Mouse (Mus musculus) gastrocnemius, postnatal 36 days (tissue): Measurements from ENCODE around the gene Smad1. TPM values are rescaled to one million over a fixed set of nuclear protein-coding genes. Genes with fewer than 3 reads are reported as not detected.

Experiments
- DNase-seq, 2 experiments: peaks; one replicate each; pipeline ENCODE4 v3.0.0; 2022
- intact Hi-C: fragments of 180-260 bp; cut with DNase I; formaldehyde crosslinking; loops from one replicate; pipeline ENCODE4 v1.15.1; 2025
- total RNA-seq, 2 experiments: library from RNA; stranded (reverse); gene quantifications; 2 replicates each; pipeline ENCODE4 v1.2.3; 2021

Smad1 gene
- total RNA-seq, 2 experiments from 2014 or later: 8.8 to 10.4 TPM

DNA sequence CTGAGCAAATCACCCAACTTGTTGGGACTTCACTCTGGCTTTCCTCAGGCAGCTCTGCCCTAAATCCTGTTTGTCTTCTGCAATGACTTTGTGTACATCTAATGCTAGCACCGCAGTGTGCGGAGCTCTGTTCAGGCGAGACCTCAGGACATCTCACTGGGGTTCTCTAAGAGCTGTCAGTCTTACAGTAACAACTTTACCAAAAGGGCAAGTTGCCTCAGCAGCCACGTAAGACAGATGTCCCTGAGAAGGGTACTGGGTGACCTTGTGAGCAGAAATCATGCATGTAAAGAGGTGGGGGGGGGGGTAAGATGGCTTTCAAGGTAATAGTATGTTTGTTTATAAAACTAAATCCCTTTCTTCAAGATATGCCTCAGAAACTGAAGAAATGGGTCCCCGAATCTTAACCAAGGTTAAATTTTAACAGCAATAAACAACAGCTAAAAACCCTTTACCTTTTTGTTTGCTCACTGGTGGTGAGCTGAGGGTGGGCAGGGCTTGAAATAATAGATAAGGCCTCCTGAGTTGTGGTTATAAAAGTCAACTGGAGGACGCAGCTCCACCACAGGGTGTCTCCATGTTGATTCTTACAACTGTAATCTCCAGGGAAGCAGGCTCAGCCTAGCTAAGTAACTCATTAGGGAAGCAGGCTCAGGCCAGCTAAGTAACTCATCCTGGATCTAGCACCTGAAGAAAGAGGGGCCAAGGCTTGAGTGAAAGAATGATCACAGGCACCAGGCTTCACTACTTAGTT, 38.4 kb downstream of the Smad1 start:
- intact Hi-C loops: no loop called here
- DNase-seq: no peak

DNA sequence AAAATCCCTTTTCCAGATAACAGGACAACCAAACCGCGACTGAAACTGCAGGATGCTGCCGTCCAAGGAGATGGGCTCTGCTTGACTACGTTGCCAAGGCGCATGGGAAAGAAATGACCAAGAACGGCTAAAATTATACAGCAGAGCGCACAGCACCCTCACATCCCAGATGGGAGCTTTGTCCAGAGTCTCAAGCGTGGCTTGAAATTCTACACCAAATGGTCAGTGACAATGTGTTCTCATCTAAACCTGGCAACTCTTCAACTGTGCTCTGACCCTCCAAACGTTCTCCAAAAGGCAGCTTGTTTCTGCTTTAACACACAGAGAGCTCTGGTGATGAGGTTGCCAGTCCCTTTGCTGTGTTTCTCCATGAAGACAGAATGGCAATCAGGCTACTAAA, 39.0 kb downstream of the Smad1 start:
- intact Hi-C loops: no loop called here

DNA sequence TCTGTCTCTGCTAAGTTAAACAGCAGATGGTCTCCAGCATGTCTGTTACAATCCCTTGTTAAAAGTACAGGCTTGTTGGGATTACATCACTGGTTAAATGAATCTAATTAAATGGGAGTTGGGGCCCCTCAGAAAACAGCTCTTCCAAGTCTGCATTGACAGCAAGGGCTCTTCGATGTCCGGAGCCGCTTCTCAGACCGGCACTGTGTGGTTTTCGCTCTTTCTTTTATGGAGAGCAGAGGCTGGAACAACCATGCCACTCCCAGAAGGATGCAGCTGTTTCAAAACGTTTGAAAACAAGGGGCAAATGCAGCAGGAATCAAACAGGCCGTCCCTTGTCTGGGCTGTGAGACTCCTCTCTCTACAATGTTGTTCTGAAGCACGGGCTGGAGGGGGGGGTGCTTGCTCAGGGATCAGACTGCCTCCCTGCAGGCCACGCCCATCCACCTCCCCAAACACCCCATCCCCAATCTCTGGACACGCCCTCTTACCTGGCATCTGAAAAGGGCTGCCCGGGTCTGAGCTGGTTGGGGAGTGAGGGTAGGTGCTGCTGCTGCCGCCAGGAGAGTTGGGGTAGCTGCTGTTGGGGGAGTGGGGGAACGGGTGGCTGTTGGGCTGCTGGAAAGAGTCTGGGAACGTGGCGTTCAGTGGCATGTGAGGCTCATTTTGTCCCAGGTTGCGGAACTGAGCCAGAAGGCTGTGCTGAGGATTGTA, 43.4 kb downstream of the Smad1 start:
- intact Hi-C loops: no loop called here

More for the DNA sequence above, 39.0 kb downstream of the Smad1 start:
- DNase-seq: peak in 1 of 2 experiments; percentile 16

DNA sequence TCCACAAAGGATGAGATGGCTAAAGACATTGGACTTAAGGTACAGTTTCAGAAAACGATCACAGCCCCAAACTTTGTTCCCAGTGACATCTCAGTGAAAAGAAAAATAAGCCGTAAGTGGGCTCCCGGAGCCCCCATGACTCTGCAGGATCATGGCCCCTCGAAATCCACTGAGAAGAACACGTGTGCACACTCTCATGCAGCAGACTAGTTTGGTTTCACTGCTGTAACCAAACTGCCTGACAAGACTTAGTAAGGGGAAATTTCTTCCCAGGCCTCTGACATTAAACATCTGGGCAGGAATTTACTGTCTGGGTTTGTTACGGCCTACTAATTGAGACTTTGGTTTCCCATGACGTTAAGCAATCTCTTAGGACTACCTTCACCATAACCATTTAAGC, 45.3 kb downstream of the Smad1 start:
- no peak for DNase-seq
- intact Hi-C loops: no loop called here

More for the DNA sequence above, 43.4 kb downstream of the Smad1 start:
- no peak for DNase-seq

DNA sequence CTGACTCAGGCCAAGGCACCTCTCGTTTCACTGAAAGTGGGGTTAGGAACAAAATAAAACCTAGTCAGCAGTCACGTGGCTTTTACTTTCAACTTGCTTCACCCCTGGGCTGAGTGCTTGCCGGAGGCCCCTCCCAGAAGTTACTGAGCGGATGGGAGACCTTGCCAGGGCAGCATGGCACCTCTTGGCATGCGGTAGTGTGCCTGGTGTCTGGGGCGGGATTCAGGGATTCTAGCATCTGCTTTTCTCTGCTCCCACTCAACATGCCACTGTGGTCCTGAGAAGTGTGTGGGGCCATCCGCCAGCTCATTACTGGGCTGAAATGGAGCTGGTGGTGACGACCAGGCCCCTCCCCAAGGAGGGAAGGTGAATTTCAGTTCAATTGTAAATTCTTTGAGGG, 47.4 kb downstream of the Smad1 start:
- intact Hi-C loops: loop anchor here (2.0 kb wide), 1 partner anchor 47 kb away; the partner anchor contains the start of gene Smad1
- DNase-seq: no peak

DNA sequence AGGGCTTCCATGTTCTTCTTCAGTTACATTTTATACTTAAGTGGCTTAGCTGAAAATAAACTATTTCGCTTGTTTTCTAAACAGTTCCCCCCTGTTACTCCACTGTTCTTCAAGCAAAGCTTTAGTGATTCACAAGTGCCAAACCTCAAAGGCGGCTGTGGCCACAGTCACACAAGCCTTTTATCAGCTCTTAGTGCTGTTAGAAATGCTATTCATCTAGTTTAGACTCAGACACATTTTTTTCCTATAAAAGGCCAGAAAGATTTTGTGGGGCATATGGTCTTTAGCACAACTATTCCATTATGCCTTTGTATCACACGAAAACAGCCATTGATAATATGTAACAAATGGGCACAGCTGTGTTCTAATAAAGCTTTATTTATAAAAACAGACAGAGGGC, 48.5 kb downstream of the Smad1 start:
- DNase-seq: no peak
- intact Hi-C loops: loop anchor here (2.0 kb wide), 1 partner anchor 48 kb away; the partner anchor contains the start of gene Smad1

DNA sequence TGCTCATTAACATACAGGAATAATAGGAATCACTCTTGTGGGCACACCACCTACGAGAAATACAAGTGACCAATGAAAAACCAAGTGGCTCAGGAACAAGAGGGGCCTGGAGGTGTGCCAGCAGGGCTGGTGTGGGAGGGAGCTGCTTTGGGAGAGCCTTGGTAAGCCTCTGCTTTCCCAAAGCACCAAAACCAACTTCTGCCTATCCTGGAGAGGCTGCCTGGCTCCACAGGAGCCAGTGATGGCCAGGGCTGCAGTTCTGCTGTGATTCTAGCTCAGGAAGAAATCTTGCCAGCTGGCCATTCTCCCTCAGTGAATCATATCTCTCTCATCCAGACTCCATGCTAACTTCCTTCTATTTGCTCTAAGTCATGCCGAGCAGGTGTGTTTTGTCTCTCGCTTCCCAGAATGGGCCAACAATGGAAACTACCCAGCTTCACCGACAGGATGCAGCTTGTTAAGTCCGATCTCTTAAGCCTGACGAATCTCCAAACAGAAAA, 49.2 kb downstream of the Smad1 start:
- intact Hi-C loops: loop anchor here (2.0 kb wide), 1 partner anchor 49 kb away; the partner anchor contains the start of gene Smad1
- DNase-seq: peak in 1 of 2 experiments; percentile 73

DNA sequence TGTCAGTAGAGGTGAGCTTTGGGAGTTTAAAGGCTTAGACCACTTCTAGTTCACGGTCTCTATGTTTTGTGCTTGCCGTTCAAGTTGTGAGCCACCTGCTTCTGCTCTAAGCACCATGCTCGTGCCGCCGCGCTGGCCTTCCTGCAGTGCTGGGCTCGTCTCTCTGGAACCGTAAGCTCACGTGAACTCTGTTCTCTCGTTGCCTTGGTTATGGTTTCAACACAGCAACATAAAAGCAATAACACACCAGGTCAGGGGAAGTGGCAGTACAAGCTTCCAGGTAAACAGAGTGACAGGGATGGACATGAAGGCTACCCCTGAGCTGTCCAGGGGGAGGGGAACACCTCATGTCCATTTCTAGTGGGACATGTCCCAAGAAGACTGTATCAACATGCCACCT, 52.9 kb downstream of the Smad1 start:
- intact Hi-C loops: no loop called here
- DNase-seq: no peak

DNA sequence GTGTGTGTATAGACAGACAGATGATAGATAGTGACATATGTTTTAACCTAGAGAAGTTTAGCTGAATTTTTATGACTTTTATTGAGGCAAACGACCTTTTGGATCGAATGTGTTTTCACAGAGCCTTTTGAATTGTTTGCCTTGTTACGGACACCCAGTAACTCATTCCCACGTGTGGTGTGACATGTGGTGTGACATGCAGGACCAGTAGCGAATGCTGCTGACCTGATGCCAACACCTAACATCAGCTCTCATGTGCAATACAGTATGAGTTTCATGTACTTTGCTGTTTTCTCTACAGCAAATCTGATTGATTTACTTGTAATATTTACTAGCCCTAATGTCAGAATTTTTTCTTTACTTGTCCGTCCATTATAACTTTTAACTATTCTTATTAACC, 53.5 kb downstream of the Smad1 start:
- intact Hi-C loops: no loop called here
- DNase-seq: no peak

DNA sequence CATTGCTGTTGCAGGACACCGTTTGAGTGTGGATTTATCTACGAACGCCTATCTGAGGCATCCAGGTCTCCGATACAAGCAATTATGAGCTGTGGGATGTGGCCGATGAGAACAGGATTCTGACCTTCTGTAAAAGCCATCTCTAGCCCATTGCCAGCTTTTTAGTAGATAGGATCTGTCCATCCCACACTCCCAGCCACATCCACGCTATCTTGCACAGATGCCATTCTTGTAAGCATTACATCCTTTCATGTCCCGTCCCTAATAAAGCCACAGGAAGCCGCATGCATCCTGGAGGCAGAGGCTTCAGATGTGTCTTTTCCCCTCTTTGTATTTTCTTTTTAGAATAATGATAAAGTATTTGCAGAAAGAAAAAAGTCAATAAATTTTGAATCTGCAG, 58.1 kb downstream of the Smad1 start:
- no peak for DNase-seq
- intact Hi-C loops: no loop called here

DNA sequence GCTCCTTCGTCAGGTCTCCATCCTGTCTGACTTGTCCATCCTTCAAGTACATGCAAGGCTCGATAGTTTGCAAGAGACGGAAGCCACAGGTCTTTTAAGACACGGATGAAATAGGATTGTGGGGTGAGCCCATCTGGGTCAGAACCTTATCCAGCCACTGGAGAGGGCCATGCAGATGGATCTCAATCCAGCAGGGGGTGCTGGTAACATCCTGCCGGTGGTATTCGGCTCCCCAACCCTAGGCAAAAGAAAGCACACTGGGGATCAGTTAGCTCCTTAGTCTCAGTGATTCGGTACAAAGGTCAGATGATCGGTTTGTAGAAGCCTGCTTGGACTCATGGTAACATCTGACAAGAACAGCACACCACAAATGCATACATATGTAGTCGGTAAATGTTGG, 59.8 kb downstream of the Smad1 start:
- intact Hi-C loops: loop anchor here (10.0 kb wide), 1 partner anchor 245 kb away; no protein-coding TSS in a partner anchor
- DNase-seq: no peak

DNA sequence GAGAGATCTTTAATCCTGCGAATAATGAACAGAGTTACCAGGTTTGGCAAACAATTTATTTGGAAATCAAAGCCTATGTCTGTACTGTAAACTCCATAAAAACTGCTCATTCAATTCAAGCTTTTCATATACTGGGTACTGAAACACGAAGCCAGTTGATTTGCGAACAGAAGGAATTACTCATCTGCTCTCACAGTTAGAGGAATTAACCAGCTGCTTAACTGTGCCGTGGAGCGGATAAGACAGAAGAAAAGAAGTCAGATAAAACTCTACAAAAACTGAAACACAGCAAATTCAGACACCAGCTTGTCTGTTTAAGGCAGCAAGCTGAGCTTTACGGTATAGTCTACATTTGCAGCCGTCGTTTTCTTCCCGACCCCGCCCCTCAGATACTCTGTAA, 60.7 kb downstream of the Smad1 start:
- DNase-seq: no peak
- intact Hi-C loops: loop anchor here (10.0 kb wide), 1 partner anchor 246 kb away; no protein-coding TSS in a partner anchor

DNA sequence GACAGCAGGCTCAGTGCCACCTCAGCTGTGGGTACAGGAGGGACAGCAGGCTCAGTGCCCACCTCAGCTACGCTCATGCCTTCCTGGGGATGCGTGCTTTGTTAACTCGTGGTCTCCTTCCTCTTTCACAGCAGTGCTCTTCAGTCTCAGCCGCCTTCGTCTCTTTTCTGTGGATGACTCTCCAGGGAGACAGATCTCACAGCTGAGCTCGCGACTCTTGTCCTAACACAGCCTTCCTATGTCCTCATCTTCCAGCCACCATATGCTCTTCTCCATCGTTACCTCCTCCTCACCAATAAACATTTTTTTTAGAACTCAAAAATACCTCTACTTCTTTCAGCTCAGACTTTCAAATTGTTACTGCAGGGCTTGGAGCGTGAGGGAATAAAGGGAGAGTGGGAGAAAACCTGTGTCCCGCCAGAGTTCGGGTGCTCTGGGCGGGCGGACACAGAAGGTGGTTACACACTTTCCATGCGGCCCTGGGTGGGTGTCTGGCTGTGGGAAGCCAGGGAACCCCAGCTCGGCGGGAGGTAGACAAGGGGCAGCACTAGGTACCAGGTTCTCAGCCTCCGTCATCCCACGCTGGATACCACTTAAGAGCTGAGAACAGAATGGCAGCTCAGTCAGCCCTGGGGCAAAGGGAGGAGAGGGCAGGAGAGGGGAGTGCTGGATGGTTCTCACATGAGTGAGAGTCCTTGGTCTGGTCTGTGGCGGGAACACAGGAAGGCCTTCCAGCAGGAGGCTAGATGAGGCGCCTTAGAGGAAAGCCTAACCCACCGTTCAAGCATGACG, 67.0 kb downstream of the Smad1 start:
- DNase-seq: no peak
- intact Hi-C loops: loop anchor here (10.0 kb wide), 1 partner anchor 252 kb away; no protein-coding TSS in a partner anchor

DNA sequence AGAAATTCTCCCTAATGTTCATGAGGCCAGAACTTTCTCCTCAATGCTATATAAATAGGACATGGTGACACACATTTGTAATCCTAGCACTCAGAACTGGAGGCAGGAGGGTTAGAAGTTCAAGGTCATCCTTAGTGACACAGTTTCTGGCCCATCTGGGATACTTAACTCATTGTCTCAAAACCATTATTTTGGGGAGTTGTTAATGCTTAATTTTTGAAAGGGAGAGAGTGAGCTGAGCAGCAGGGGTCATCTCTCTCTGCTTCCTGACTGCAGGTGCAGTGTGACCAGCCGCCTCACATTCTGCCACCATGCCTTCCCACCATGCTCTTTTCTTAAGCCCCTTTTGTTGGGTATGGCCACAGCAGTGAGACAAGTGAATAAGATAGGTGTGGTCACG, 67.7 kb downstream of the Smad1 start:
- intact Hi-C loops: loop anchor here (10.0 kb wide), 1 partner anchor 253 kb away; no protein-coding TSS in a partner anchor
- DNase-seq: no peak

DNA sequence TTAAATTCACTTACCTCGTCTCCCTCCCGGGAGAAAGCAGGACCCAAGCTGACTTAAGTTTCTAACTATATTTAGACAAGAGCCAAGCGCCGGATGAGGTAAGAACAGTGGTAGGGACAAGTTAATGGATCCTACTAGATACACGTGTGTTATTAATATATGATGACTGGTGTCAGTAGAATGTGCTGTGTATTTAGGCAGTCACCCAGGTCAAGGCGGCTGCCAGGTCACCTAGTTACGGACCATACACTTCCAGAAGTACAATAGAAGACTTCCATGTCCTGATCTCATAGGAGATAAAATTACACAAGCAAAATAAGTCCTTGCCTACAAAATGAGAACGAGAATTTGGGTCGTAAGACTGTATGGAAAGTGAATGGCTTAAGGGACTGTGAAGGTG, 68.3 kb downstream of the Smad1 start:
- intact Hi-C loops: loop anchor here (10.0 kb wide), 1 partner anchor 254 kb away; no protein-coding TSS in a partner anchor
- no peak for DNase-seq

DNA sequence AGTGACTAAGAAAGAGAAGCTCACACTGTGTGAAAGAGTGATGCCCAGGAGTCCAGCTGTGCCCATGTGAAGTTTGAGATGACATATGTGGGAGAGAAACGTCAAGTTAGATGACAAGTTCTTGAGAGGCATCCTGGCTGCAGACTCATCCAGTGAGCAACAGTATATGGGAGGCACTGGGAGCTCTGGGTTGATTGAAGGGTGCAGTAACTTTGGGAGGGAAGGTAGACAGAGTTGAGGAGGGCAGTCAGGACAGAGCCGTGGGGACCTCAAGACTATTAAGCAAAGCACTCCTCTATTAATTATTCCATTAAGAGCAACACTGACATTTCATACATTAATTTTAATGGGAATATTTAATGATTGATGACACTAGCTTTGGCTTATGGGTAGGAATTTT, 69.6 kb downstream of the Smad1 start:
- DNase-seq: no peak

DNA sequence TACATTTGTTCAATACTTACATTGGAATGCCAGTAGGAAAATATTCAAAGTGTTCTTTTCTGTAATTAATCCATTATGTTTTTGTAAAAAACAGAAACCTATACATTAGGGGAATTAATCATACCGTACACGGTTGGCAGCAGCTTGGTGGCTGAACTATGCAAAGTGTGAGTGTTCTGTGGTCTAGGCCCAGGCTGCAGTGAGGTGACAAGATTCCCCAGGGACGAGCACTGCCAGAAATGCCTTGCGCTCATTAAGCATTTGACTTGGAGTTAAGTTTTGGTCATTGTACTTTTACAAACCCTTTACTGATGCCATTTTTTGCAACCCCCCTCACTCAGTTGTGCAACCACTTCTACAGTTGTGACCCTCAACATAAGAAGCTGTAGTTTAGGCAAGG, 70.1 kb downstream of the Smad1 start:
- no peak for DNase-seq
- intact Hi-C loops: no loop called here

More for the DNA sequence above, 69.6 kb downstream of the Smad1 start:
- intact Hi-C loops: loop anchor here (10.0 kb wide), 1 partner anchor 255 kb away; no protein-coding TSS in a partner anchor

DNA sequence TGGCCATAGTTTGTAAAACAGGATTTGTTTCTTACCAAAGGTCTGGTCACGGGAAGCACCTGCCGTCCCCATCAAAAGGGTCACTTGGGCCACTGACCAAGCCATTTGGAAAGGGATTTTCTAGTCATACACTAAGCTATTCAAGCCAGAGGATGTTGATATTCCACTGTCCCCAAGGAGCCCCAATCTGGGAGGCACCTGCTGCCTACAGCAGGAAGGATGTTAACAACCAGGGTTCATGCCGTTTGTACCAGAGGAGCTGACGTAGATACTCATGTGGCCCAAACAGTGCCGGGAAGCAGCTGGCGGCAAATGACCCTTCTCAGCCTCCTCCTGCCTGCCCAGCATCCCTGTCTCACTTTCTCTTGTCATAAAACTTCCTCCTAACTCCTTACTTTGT, 73.8 kb downstream of the Smad1 start:
- intact Hi-C loops: no loop called here
- no peak for DNase-seq

DNA sequence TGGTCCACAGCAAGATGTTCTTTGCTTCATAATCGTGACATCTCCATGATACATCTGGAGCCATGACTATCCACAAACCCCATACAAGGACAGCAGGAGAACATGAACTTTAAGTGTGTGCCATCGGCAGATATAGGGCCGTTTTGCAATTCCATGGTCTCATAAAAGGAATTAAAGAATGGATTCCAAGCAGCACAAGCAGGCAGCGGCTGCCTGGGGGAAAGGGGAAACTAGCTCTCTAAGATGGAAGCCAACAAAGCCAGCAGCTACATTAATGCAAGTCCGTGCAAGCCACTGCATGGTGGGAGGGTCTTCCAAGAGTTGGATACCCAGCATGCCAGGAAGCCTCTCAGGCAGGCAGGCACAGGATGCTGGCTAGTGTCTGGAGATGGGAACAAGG, 74.4 kb downstream of the Smad1 start:
- intact Hi-C loops: no loop called here
- no peak for DNase-seq

DNA sequence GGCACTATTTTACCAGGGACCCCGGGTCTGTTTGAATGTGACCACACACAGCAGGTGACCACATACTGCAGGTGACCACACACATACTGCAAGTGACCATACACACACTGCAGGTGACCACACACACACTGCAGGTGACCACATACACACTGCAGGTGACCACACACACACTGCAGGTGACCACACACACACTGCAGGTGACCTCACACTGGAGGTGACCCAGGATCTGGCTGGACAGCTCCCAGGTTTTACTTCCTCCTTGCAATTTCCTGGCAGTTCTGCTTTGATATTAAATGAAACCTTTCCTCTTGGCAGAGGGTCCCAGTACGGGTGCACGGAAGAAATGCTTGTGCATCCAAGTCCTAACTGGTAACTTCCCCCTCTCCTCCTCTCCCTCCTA, 75.3 kb downstream of the Smad1 start:
- intact Hi-C loops: no loop called here
- no peak for DNase-seq
